Mouse (Mus musculus) embryonic stem cell, embryonic (primary cell): ENCODE results near the gene Slc25a21.
"Not testable (repeated sequence)": the region's sequence is repeated elsewhere in the genome, so short reads cannot be mapped to it uniquely, and the experiment has no call there.

Source experiments
- CTCF ChIA-PET, 4 experiments: fragments of 300-600 bp in 2 of 4; fragments of 350-600 bp in 2 of 4; sonication (Branson Sonifier 250); formaldehyde crosslinking; loops; one replicate each; lab custom pipeline; 2022; ENCODE audit warnings: inconsistent platforms in 2 of 4; lab: Charles Lee
- POLR2A ChIA-PET, 4 experiments: fragments of 300-600 bp in 2 of 4; fragments of 350-600 bp in 2 of 4; sonication (Branson Sonifier 250); formaldehyde crosslinking; loops; one replicate each; lab custom pipeline; 2022; ENCODE audit warnings: antibody characterized with exemption in 4 of 4, inconsistent platforms in 1 of 4; lab: Charles Lee

Slc25a21 gene

DNA sequence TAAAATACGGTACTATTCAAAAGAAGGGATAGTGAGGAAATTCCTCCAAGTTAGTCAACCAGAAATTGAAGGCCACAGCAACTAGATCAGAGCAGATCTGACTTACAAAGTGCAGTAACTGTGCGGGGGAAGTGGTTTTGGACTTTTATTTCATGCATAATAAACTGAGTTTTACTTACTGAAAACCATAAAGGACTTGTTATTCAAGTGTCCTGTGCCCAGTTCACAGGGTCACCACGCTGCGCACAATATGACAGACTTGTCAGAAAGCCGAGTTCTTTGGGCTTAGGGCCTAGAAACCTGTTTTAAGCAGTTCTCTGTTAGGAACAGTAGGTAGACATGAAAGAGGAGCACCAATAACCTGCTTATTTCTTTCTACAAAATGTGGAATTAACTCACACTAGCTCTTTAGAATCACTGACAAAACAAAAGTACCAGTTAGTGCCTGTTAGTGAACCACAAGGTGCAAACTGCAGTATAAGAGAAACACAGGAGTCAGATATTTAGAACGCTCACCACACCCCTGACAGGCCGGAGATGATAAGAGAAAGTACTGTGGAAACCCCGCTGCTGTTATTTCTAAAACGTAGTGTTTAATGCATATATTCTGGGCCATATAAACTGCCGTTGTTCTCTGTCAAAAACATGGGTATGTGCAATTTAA is at the start of gene Slc25a21:
Gene Slc25a21 (minus strand): TSS at position 110 of the 664 bp plus-strand sequence.
- POLR2A ChIA-PET: interaction anchor here in 2 of 4 experiments (1.1 to 2.1 kb wide), 5 partner anchors 14 to 346 kb away, joined by 3 to 12 read pairs (median 4); no protein-coding TSS in a partner anchor

DNA sequence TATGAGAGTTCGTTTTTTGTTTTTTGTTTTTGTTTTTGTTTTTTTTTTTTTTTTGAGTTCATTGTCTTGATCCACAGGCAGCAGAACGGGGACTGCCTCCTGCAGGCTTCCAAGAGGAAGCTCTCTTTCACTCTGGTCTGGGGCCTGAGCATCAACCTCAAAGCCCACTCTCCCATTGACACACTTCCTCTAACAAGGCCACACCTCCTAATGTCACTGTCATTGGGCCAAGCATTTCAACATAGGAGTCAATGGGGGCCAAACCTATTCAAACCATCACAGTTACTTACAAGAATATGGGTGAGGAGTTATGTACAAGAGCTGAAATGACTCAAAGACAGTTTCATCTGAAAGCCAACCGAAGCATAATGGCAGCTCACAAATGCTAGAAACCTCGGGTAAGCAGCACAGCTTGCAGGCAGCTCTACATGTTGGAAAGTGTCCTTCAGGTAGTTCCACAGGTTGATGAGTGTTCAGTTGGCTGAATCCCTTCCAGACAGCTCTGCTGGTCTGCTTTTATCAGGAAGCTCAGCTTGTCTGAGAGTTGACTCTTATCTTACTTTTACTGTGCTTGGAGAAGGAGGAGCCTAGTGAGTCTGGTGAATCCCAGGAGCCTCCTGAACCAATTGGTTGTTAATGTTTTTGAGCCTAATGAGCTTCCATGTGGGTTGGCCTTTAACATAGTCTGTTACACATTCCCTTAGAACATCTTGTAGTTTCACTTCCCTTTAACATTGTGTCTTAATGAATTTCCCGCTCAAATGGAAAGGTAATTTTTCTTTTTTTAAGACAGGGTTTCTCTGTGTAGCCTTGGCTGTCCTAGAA is 46.6 kb upstream of the Slc25a21 start:
- POLR2A ChIA-PET: interaction anchor here in 3 of 4 experiments (0.6 to 2.9 kb wide), 8 partner anchors 9 to 249 kb away, joined by 3 to 14 read pairs (median 5); partner anchors contain the start of genes Mipol1 (in 3 of the 3) and Prps1l3 (in 3 of the 3)
- CTCF ChIA-PET: interaction anchor here in 2 of 4 experiments (0.6 to 1.4 kb wide), 5 partner anchors 10 to 562 kb away, joined by 3 to 6 read pairs (median 3); partner anchors contain the start of genes Mipol1 (in 1 of the 2) and Prps1l3 (in 1 of the 2)

More for the DNA sequence above, at the start of gene Slc25a21:
- CTCF ChIA-PET: interaction anchor here in 2 of 4 experiments (1.2 to 1.4 kb wide), 3 partner anchors 13 to 508 kb away, joined by 3 to 7 read pairs (median 7); no protein-coding TSS in a partner anchor

GRCm38 (mm10) chr12:57233386-57233785 is 36.1 kb upstream of the Slc25a21 start:
- ChIA-PET POLR2A (interaction anchor here in 1 of 4 experiments (0.8 kb wide), 1 partner anchor 11 kb away, joined by 4 read pairs; no protein-coding TSS in a partner anchor), CTCF (interaction anchor here in 3 of 4 experiments (0.6 to 1.2 kb wide), 4 partner anchors 10 to 550 kb away, joined by 3 to 14 read pairs (median 5); no protein-coding TSS in a partner anchor)

DNA sequence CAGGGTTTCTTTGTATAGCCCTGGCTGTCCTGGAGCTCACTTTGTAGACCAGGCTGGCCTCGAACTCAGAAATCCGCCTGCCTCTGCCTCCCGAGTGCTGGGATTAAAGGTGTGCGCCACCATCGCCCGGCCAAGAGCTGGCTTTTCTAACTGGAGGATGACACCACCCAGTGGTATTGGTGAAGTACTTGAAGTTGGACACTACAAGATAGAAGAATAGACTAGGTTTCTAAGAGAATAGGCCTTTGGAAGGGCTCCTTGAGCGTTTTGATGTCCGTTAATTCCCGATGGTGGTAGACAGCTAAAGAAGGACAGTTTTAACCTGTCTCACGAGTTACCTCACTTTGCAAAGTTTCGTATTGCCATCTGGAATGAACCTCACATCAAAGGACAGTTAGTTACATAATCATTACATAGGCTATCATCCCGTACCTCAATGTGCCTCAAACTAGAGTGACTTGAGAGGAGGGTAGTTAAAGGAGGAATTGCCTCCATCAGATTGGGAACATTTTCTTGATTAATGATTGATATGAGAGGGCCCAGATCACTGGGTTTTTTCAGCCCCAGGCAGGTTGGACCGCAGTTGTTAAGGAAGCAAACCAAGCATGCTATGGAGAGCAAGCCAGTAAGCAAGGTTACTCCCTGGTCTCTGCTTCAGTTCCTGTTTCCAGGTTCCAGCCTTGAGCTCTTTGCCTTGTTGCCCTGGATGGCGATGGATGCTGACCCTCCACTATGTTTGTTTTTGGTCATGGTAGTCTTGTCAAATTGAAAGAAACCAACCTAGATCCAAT is 34.0 kb upstream of the Slc25a21 start:
- POLR2A ChIA-PET: interaction anchor here (0.6 to 2.6 kb wide), 14 partner anchors 8 to 1809 kb away, joined by 3 to 21 read pairs (median 4); no protein-coding TSS in a partner anchor
- CTCF ChIA-PET: interaction anchor here in 1 of 4 experiments (0.7 to 1.0 kb wide), 3 partner anchors 37 to 550 kb away, joined by 3 to 5 read pairs (median 4); no protein-coding TSS in a partner anchor

GRCm38 (mm10) chr12:57230192-57230706 is 33.0 kb upstream of the Slc25a21 start, which contains the start of the genes Prps1l3 and Mipol1:
Prps1l3 (plus strand) TSS chr12:57230412.
Mipol1 (plus strand) TSS chr12:57230427.
- CTCF ChIA-PET: interaction anchor here in 1 of 4 experiments (0.7 to 1.0 kb wide), 3 partner anchors 14 to 549 kb away, joined by 3 to 5 read pairs (median 3); no protein-coding TSS in a partner anchor
- POLR2A ChIA-PET: interaction anchor here in 3 of 4 experiments (0.6 to 2.6 kb wide), 17 partner anchors 9 to 1836 kb away, joined by 3 to 21 read pairs (median 4); partner anchors contain the start of genes Pnn (in 1 of the 3) and Slc25a21 (in 1 of the 3)

- POLR2A ChIA-PET: interaction anchor here in 3 of 4 experiments (0.6 to 2.6 kb wide), 14 partner anchors 10 to 1837 kb away, joined by 3 to 21 read pairs (median 4); partner anchors contain the start of genes Pnn (in 1 of the 3) and Slc25a21 (in 1 of the 3)
- CTCF ChIA-PET: interaction anchor here in 1 of 4 experiments (1.0 kb wide), 1 partner anchor 14 kb away, joined by 3 read pairs; no protein-coding TSS in a partner anchor
Observed at GRCm38 (mm10) chr12:57229703-57230102, 32.4 kb upstream of the Slc25a21 start.

- POLR2A ChIA-PET: no interaction called here
Observed at GRCm38 (mm10) chr12:57227776-57228175, 30.5 kb upstream of the Slc25a21 start.

DNA sequence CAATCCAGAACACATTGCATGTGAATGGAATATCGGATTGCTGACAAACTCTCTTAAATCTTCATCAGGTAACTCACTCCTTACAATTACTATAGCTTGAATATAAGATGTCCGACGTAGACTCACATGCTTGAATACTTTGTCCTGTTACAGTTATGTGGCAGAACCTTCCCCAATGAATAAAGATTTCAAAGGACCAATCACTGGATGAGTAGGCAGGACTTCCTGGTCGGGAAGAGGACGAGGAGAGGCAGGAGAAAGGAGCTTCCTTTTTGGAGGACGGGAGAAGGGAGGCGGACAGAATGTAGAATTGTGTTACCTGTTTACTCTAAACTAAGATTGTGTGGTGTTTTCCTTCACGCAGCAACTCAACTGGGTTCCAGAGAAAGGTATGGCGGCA is 29.1 kb upstream of the Slc25a21 start:
- CTCF ChIA-PET: interaction anchor here in 2 of 4 experiments (0.7 to 1.0 kb wide), 2 partner anchors 30 kb away, joined by 3 read pairs; no protein-coding TSS in a partner anchor
- POLR2A ChIA-PET: interaction anchor here in 3 of 4 experiments (0.8 to 2.0 kb wide), 14 partner anchors 8 to 545 kb away, joined by 3 to 12 read pairs (median 4); partner anchors contain the start of gene Slc25a21 (in 1 of the 3)

More at GRCm38 (mm10) chr12:57227776-57228175, 30.5 kb upstream of the Slc25a21 start:
- CTCF ChIA-PET: no interaction called here

DNA sequence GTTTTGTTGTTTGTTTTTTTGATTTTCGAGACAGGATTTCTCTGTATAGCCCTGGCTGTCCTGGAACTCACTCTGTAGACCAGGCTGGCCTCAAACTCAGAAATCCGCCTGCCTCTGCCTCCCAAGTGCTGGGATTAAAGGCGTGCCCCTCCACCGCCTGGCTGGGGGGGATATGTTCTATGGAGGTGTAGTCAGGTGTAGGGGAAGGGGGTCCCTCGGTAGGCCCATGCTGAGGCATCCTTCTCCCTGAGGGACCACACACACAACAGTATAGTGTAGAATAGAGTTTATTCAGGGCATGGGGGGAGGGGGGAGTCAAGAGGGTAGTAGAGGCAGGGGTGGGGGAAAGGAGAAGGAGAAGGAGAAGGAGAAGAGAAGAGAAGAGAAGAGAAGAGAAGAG is 15.2 kb upstream of the Slc25a21 start:
- POLR2A ChIA-PET, CTCF ChIA-PET: not testable (repeated sequence)

DNA sequence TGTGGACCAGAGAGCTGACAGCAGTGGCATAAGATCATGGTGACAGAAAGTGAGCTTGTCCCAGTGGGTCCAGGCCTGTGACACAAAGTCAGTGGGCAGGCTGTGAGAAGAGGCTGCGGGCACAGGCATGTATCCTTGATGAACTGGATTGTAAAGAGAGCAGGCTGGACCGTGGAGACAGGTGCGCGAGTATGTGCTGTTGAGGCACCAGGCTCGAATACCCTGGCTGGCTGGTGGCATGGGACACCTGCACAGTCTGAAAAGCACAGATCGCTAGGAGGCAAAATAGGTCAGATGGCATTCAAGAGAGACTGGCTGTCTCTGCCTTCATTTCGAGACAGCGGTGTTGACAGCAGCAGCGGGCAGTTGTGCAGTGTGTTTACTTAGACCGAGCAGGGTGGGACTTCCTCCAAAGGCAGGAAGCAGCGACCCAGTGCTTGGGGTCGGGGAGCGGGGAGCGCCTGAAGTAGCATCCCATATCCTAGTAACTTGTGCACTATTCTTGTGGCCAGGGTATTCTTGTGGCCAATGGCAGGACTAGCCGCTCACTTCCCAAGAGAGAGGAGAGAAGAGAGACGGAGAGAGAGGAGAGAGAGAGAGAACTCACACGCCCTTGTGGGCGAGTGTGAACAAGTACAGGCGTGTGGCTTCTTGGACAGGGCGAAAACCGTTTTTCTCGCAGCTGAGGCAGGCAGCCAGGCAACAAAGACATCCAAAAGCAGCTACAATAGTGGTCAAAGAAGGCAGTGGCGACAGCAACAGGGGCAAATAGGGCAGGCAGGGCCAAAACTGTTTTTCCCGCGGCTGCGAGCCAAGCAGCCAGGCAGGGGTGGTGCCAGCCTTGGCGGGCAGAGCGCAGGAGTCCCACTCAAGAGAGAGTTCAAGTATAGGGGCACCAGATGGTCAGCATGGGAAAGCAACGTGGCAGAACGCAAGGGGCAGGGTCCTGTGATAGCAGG is 14.4 kb upstream of the Slc25a21 start:
- ChIA-PET POLR2A (interaction anchor here in 2 of 4 experiments (0.6 to 1.5 kb wide), 3 partner anchors 15 to 20 kb away, joined by 3 to 4 read pairs (median 4); no protein-coding TSS in a partner anchor), CTCF (no interaction called here)

DNA sequence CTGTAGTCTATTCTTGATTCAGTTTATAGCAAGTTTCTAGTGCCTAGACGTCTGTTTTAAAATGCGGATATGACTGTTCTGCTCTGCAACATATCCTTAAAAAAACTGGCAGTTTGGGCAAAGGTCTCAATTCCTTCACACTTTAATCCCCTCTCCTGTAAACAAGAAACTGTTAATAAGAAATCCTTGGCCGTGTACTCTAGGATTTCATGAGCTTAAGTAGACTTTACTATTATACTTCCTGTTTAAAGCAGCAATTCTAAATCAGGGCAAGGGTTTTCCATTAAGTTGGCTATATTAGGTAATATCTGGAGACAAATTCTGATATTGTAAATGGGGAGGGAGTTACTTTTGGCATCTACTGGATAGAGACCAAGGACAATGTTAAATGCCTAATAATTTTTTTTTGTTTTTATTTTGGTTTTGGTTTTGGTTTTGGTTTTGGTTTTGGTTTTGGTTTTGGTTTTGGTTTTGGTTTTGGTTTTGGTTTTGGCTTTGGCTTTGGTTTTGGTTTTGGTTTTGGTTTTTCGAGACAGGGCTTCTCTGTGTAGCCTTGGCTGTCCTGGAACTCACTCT is 7.1 kb upstream of the Slc25a21 start:
- ChIA-PET CTCF (no interaction called here), POLR2A (no interaction called here)

- ChIA-PET CTCF (interaction anchor here in 1 of 4 experiments (1.7 kb wide), 1 partner anchor 521 kb away, joined by 5 read pairs; no protein-coding TSS in a partner anchor), POLR2A (no interaction called here)
Observed at GRCm38 (mm10) chr12:57201901-57202300, 4.6 kb upstream of the Slc25a21 start.

- POLR2A ChIA-PET: no interaction called here
- CTCF ChIA-PET: no interaction called here
Observed at GRCm38 (mm10) chr12:57199427-57199826, 2.2 kb upstream of the Slc25a21 start.

- CTCF ChIA-PET: no interaction called here
Observed at GRCm38 (mm10) chr12:57198269-57198668, 997 bp upstream of the Slc25a21 start.

DNA sequence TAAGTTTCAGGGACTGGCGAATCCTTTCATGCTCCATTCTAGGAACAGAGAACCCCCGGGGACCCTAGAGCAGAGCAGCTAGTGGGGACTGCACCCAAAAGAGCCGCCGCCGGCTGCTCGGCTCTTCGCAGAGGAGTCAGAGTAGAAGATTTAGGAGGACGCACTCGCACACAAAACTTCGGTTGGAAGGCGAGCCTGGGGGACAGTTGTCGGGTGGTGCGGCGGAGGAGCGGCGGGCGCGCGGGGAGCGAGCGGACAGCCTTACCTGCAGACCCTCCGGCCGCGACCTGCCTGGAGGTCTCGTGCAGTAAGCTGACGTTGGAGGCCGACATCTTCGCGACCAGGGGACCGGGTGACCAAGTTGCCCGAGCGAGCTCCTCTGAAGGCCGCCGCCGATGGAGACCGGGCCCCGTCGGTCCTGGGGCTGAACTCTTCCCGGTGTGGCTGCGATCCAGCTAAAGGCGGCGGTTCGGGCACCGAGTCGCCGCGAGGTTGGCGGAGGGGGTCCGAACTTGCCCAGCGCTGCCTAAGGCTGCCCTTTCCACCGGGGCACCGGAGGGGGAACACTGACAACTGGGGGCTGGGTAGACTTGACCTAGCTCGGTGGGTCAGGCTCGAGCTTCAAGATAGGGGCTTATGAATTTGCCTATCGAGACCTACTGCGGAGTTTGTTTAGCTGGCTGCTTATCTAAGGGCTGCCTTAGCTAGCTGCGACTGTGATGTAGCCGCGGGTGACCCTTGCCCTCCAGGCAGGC is 487 bp downstream of the Slc25a21 start:
- POLR2A ChIA-PET: interaction anchor here in 2 of 4 experiments (1.1 to 2.1 kb wide), 5 partner anchors 14 to 347 kb away, joined by 3 to 12 read pairs (median 4); no protein-coding TSS in a partner anchor
- CTCF ChIA-PET: interaction anchor here in 3 of 4 experiments (0.6 to 1.4 kb wide), 10 partner anchors 11 to 583 kb away, joined by 3 to 8 read pairs (median 5); no protein-coding TSS in a partner anchor

More at GRCm38 (mm10) chr12:57198269-57198668, 997 bp upstream of the Slc25a21 start:
- POLR2A ChIA-PET: no interaction called here
